Mouse (Mus musculus) erythroblast, embryonic 14.5 days (primary cell): ENCODE measurements around the gene Cttnbp2nl. TPM values are rescaled to one million over a fixed set of nuclear protein-coding genes. Genes with fewer than 3 reads are reported as not detected.

Experiments
- H3K27me3 ChIP-seq: 2 replicates; pipeline ENCODE4 v1.6.1; 2012; ENCODE audit warnings: inconsistent platforms; ENCODE audit not compliant: control insufficient read depth
- H3K36me3 ChIP-seq: 2 replicates; pipeline ENCODE4 v1.6.1; 2012; ENCODE audit warnings: mild to moderate bottlenecking, inconsistent platforms; ENCODE audit not compliant: control insufficient read depth
- H3K4me1 ChIP-seq: 2 replicates; pipeline ENCODE4 v1.6.1; 2012; ENCODE audit warnings: inconsistent platforms; ENCODE audit not compliant: control insufficient read depth
- H3K4me3 ChIP-seq: replicated peaks from 2 replicates; pipeline ENCODE3; 2012; ENCODE audit warnings: moderate library complexity, mild to moderate bottlenecking, inconsistent platforms
- H3K9me3 ChIP-seq: 2 replicates; pipeline ENCODE4 v1.6.1; 2012; ENCODE audit warnings: low read length, inconsistent platforms, mixed read lengths; ENCODE audit not compliant: control insufficient read depth
- GATA1 ChIP-seq: IDR thresholded peaks from 2 replicates; pipeline ENCODE4 v1.6.1; 2012; ENCODE audit warnings: low read length, inconsistent platforms, mixed read lengths
- TAL1 ChIP-seq: IDR thresholded peaks from 3 replicates; pipeline ENCODE4 v1.6.1; 2012; ENCODE audit warnings: low read length, inconsistent platforms, mixed read lengths
- polyA plus RNA-seq: library from polyadenylated mRNA; stranded (reverse); fragments of >175 nt; gene quantifications from 2 replicates; pipeline ENCODE4 v1.2.3, GENCODE M21; 2012

The Cttnbp2nl gene
- polyA plus RNA-seq, 1 experiment = 0.01 TPM

DNA sequence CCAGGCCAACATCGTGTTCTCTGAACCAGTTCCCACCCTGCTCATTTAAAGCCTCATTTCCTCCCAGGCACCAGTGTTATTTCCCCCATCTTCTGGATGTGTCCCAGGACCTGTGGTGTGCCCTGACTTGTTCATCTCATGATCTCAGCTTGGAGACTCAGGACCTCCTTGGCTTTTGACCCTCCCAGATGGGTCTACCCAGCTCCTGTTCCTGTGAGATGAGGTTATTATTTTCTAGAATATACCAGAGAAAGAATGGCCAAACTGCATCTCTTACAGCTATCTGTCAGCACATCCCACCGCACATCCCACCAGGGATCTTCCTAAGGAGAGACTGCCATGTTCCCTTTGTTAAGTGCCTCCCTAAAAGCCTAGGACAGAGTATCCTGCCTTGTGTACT lies 35.7 kb upstream of the Cttnbp2nl start:
- Histone ChIP-seq H3K4me3 (no peak overlapping the region), H3K36me3 (no peaks in the 10 kb centered on the region), H3K9me3 (no peaks in the 10 kb centered on the region), H3K27me3 (no peaks in the 10 kb centered on the region), H3K4me1 (no peaks in the 10 kb centered on the region)
- TF ChIP-seq GATA1 = no peak
- no peak for TF ChIP-seq TAL1

DNA sequence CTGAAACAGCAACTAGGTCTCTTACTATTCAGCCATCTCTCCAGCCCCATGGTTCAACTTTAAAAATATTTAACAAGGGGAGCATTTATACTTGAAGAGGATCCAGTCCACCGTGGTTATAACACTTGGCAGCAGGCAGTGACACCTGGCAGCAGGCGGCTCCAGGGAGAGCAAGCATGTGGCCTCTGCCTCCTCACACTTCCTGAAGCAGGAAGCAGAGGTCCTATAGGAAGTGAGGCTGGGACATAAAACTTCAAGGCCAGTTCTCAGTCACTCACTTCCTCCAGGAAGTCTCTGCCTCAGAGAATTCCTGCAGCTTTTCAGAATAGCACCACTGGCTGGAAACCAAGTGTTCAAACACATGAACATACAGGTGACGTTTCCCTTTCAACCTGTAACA lies 34.4 kb upstream of the Cttnbp2nl start:
- TF ChIP-seq GATA1 = no peak
- TF ChIP-seq TAL1 = no peak

GRCm38 (mm10) chr3:105078231-105078826 lies 25.4 kb upstream of the Cttnbp2nl start:
- H3K36me3 ChIP-seq = no peaks in the 10 kb centered on the region
- TF ChIP-seq TAL1 = no peak
- no peak for TF ChIP-seq GATA1
- H3K9me3 ChIP-seq = no peaks in the 10 kb centered on the region
- no peaks in the 10 kb centered on the region for H3K4me1 ChIP-seq
- H3K4me3 ChIP-seq = no peak overlapping the region
- H3K27me3 ChIP-seq = peaks cover 2% of the 10 kb centered on the region; the same call in 1 of the 2 replicates

More for the DNA sequence above, 34.4 kb upstream of the Cttnbp2nl start:
- Histone ChIP-seq H3K9me3 (no peaks in the 10 kb centered on the region), H3K36me3 (no peaks in the 10 kb centered on the region), H3K4me3 (no peak overlapping the region), H3K4me1 (no peaks in the 10 kb centered on the region), H3K27me3 (no peaks in the 10 kb centered on the region)

DNA sequence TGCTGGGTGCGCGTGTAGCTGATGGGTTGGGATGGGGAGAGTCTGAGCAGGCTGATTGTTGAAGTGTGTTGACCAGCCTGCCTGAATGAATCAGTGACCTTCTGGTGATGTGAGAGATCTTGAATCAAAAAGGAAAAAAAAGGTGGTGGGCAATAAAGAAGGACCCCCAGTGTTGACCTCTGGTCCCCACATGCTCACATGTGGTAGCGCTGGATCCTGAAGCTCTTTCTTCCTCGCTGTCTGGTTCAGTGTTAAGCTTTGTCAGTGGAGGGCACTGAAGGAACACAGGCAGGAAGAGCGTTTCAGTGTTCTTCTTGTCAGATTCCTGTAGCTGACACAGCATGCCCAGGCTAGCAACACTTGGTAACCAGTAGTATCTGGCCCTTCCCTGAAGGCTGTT lies 22.9 kb upstream of the Cttnbp2nl start:
- Histone ChIP-seq H3K27me3 (peaks cover 2% of the 10 kb centered on the region; the same call in 1 of the 2 replicates), H3K4me1 (no peaks in the 10 kb centered on the region), H3K9me3 (no peaks in the 10 kb centered on the region), H3K36me3 (no peaks in the 10 kb centered on the region), H3K4me3 (no peak overlapping the region)
- TF ChIP-seq GATA1 = no peak
- no peak for TF ChIP-seq TAL1

DNA sequence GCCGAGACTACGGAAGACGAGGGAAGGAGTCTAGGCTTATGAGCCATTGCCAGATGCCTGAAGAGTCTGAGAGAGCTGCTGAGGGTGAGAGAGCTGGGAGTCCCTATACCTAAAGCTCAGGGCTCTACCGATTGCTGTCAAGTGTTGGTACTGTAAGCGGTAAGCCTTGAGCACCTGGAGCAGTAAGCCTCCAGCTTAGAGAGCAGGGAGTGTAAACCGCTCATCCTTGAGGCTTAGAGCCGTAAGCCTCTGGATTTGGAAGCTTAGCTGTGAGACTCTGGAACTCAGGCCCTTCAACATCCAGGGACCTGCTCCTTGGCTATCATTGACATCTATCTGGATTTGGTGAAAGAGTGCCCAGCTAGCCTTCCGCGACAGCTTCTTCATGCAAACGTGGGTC lies 19.6 kb upstream of the Cttnbp2nl start:
- peaks cover 2% of the 10 kb centered on the region; the same call in 1 of the 2 replicates for H3K27me3 ChIP-seq
- TF ChIP-seq TAL1 (no peak), GATA1 (no peak)
- H3K4me3 ChIP-seq = no peak overlapping the region
- H3K9me3 ChIP-seq = no peaks in the 10 kb centered on the region
- H3K4me1 ChIP-seq = no peaks in the 10 kb centered on the region
- H3K36me3 ChIP-seq = no peaks in the 10 kb centered on the region

- no peak overlapping the region for H3K4me3 ChIP-seq
- no peaks in the 10 kb centered on the region for H3K27me3 ChIP-seq
- no peak for TF ChIP-seq GATA1
- no peak for TF ChIP-seq TAL1
- H3K9me3 ChIP-seq = no peaks in the 10 kb centered on the region
- H3K36me3 ChIP-seq = no peaks in the 10 kb centered on the region
- H3K4me1 ChIP-seq = no peaks in the 10 kb centered on the region
Observed at GRCm38 (mm10) chr3:105071251-105071650, 18.3 kb upstream of the Cttnbp2nl start.

DNA sequence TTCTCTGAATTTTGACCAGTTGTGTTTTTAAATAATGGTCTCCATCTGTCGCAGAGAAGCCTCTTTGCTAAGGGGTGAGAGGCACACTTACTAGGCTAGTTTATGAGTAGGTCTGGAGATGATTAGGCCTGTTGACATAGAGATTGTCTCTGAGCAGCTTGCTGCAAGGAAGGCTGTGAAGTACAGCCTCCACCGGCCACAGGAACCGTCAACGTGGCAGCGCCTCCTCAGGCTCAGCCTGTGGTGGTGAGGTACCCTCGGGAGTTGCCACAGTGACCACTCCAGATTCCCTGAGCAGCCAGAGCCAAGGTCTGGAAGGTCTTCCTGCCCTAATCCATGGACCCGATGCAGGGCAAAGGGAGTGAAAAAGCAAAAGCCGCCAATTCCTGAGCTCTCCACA lies 17.6 kb upstream of the Cttnbp2nl start:
- no peaks in the 10 kb centered on the region for H3K4me1 ChIP-seq
- no peak overlapping the region for H3K4me3 ChIP-seq
- TF ChIP-seq TAL1 = no peak

DNA sequence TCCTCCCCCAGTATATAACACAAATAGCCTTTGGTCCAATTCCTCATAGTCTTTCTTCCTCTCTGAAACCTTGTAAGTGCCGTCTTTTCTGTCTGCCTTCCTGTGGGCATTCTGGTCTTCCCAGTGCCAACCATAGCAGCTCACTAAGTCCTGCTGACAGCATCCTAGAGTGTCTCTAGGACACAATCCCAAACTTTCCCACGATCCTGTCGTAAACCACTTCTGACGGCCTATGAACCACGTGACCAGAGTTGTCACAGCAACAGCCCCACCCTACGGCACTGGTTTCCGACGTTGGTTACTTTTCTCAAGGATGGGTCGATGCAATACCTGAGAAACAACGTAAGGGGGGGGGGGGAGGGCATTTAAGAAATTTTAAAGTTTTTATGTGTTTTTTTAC lies 13.6 kb upstream of the Cttnbp2nl start, which contains the start of gene 4930564D02Rik:
TSS of gene 4930564D02Rik (plus strand) at position 301 of the 400 bp plus-strand sequence.
- Histone ChIP-seq H3K36me3 (no peaks in the 10 kb centered on the region), H3K4me1 (no peaks in the 10 kb centered on the region), H3K27me3 (no peaks in the 10 kb centered on the region), H3K9me3 (no peaks in the 10 kb centered on the region), H3K4me3 (no peak within 1 kb of the TSS)
- TF ChIP-seq GATA1 (no peak), TAL1 (no peak)

More for the DNA sequence above, 17.6 kb upstream of the Cttnbp2nl start:
- H3K27me3 ChIP-seq = no peaks in the 10 kb centered on the region
- H3K36me3 ChIP-seq = no peaks in the 10 kb centered on the region
- no peaks in the 10 kb centered on the region for H3K9me3 ChIP-seq

DNA sequence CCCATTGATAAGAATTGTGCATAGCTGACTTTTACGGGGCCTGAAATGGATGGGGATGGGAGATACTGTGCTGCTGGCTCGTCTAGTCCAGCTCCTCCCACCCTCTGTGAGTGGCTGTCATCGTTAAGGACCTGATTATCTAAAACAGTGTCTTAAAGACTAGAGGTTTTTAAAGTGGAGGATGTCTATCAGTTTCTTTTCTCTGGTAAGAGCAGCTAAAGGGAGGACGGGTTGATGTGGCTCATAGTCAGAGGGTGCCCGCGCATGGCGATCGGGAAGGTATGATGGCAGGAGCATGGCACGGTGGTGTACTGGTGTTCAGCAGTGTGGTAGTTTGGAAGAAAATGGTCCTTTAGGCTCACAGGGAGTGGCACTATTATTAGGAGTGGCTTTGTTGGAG lies 9.7 kb upstream of the Cttnbp2nl start:
- Histone ChIP-seq H3K9me3 (no peaks in the 10 kb centered on the region), H3K36me3 (no peaks in the 10 kb centered on the region), H3K27me3 (peaks cover 10% of the 10 kb centered on the region), H3K4me1 (no peaks in the 10 kb centered on the region), H3K4me3 (no peak overlapping the region)
- TF ChIP-seq TAL1 (no peak), GATA1 (no peak)

DNA sequence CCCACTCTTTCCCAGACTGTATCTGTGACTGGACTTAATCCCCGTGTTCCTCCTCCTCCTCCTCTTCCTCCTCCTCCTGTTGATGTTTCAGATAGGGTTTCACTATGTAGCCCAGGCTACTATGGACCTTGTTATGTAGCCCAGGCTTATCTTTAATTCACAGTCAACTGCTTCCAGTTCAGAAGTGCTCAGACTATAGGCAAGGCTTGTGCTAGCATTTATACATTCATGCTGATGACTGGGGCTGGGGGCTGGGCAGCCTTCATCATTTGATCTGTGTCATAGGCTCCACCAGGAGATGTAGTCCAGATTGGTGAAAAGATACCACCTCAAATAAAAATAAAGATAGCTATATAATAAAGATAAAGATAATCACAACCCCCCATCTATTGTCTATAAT lies 9.0 kb upstream of the Cttnbp2nl start:
- TF ChIP-seq GATA1 (no peak), TAL1 (no peak)
- Histone ChIP-seq H3K27me3 (peaks cover 10% of the 10 kb centered on the region), H3K4me1 (no peaks in the 10 kb centered on the region), H3K4me3 (no peak overlapping the region), H3K36me3 (no peaks in the 10 kb centered on the region), H3K9me3 (no peaks in the 10 kb centered on the region)
